Mouse (Mus musculus) liver, embryonic 16.5 days (tissue): ENCODE results near the gene Kbtbd2. TPM values are rescaled to one million over a fixed set of nuclear protein-coding genes. Genes with fewer than 3 reads are reported as not detected.

ENCODE experiments used
- ATAC-seq: fragments of 200-750 bp; cut with Nextera tagmentation; 2 replicates; pipeline ENCODE4 v1.8.0; 2017; ENCODE audit warnings: low read depth, mild to moderate bottlenecking, moderate number of reproducible peaks, moderate library complexity
- H3K27ac ChIP-seq: fragments of 300-500 bp; sonication (generic); 2 replicates; pipeline ENCODE4 v1.5.1; 2014; ENCODE audit warnings: mild to moderate bottlenecking, low read length
- H3K27me3 ChIP-seq: fragments of 300-500 bp; sonication (generic); 2 replicates; pipeline ENCODE4 v1.6.1; 2014; ENCODE audit warnings: low read depth, low read length, mixed read lengths; ENCODE audit not compliant: control insufficient read depth, insufficient read depth
- H3K36me3 ChIP-seq: fragments of 300-500 bp; sonication (generic); 2 replicates; pipeline ENCODE4 v1.6.1; 2014; ENCODE audit warnings: mild to moderate bottlenecking; ENCODE audit not compliant: control insufficient read depth, insufficient read depth
- H3K4me1 ChIP-seq: fragments of 300-500 bp; sonication (generic); 2 replicates; pipeline ENCODE4 v1.6.1; 2014; ENCODE audit warnings: low read depth, low read length, mixed read lengths; ENCODE audit not compliant: control insufficient read depth
- H3K4me2 ChIP-seq: fragments of 300-500 bp; sonication (generic); 2 replicates; pipeline ENCODE4 v1.6.1; 2014; ENCODE audit warnings: low read depth, low read length, mixed read lengths
- H3K4me3 ChIP-seq: fragments of 300-500 bp; sonication (generic); 2 replicates; pipeline ENCODE4 v1.5.1; 2014; ENCODE audit warnings: low read depth, mild to moderate bottlenecking, low read length
- H3K9ac ChIP-seq: fragments of 300-500 bp; sonication (generic); 2 replicates; pipeline ENCODE4 v1.6.1; 2014; ENCODE audit warnings: low read depth, low read length
- H3K9me3 ChIP-seq: fragments of 300-500 bp; sonication (generic); replicated peaks from 2 replicates; pipeline ENCODE4 v1.6.1; 2016; ENCODE audit warnings: low read length; ENCODE audit not compliant: control insufficient read depth
- whole genome bisulfite sequencing: fragments of 180-500 bp; shearing (Covaris S2); extraction: QIAGEN DNeasy Blood & Tissue Kit; methylation state at CpG from one replicate; pipeline ENCODE4 v1.1.7; 2014; ENCODE audit not compliant: insufficient replicate concordance; 5-methylcytosine and 5-hydroxymethylcytosine counted together
- polyA plus RNA-seq: library from polyadenylated mRNA; unstranded; fragments of >200 nt; fragmentation: Nextera tagmentation; extraction: Ambion mirVana; gene quantifications from 2 replicates; pipeline ENCODE4 v1.2.1, GENCODE M21; 2015

Kbtbd2 gene
- polyA plus RNA-seq, 1 experiment from 2014 or later: 14.6 TPM

GRCm38 (mm10) chr6:56765696-56766095 is 31.9 kb downstream of the Kbtbd2 start:
- Histone ChIP-seq H3K9me3 (no peaks in the 10 kb centered on the region), H3K4me3 (no peak overlapping the region), H3K9ac (no peak overlapping the region), H3K4me2 (no peak overlapping the region), H3K36me3 (0 out of 2 replicates have a peak, but pooled peaks cover 2% of the 10 kb centered on the region), H3K27ac (no peak overlapping the region), H3K27me3 (no peaks in the 10 kb centered on the region), H3K4me1 (no peaks in the 10 kb centered on the region)
- WGBS: 72% methylated on average over 4 of the region's 4 CpGs
- ATAC-seq: no peak

DNA sequence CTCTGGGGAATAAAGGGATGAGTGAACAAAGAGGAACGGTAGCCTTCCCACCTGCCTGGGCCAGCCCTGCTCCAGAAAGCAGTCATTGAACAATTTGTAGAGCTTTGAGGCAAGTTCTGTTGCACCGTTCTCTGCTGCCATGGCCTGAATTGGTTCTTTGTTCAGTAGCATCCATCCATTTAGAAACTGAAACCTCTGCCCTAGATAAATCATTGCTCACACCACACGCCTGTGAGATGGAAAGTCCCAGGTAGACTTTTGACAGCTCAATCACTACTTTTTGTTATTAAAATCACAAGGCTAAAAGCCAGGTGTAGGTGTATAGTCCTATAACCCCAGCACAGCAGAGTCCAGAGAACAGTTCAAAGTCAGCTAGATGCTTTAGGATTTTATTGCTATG is 32.3 kb downstream of the Kbtbd2 start:
- no peaks in the 10 kb centered on the region for H3K27me3 ChIP-seq
- H3K4me3 ChIP-seq: no peak overlapping the region
- no peaks in the 10 kb centered on the region for H3K9me3 ChIP-seq
- WGBS: 69% methylated on average over 3 of the region's 3 CpGs
- H3K36me3 ChIP-seq: 0 out of 2 replicates have a peak, but pooled peaks cover 2% of the 10 kb centered on the region
- no peak overlapping the region for H3K4me2 ChIP-seq
- no peak overlapping the region for H3K27ac ChIP-seq
- no peaks in the 10 kb centered on the region for H3K4me1 ChIP-seq
- no peak for ATAC-seq
- no peak overlapping the region for H3K9ac ChIP-seq

DNA sequence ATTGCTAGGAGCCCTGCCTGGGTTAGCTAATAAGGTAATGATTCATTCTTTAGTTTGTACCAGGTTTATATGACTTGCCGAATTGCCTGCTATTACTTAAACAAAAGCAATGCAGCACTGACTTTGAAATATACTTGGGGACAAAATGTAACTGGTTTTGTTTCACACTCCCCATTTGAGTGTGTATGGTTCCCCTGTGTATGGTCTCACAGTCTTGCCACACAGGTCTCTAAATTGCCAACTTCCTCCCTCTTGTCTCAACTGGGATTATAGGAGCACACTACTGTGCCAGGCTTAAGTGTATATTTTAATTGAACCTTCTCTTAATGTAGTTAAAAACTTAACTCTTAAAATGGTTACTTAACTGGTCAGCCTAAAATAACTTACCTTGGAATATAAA is 38.3 kb downstream of the Kbtbd2 start:
- no peak overlapping the region for H3K9ac ChIP-seq
- H3K27me3 ChIP-seq: no peaks in the 10 kb centered on the region
- no peaks in the 10 kb centered on the region for H3K4me1 ChIP-seq
- peaks cover 17% of the 10 kb centered on the region for H3K36me3 ChIP-seq
- ATAC-seq: no peak
- WGBS: 70% methylated on average over 1 of the region's 1 CpGs
- no peaks in the 10 kb centered on the region for H3K9me3 ChIP-seq
- H3K4me2 ChIP-seq: no peak overlapping the region
- no peak overlapping the region for H3K4me3 ChIP-seq
- no peak overlapping the region for H3K27ac ChIP-seq

- no peaks in the 10 kb centered on the region for H3K9me3 ChIP-seq
- ATAC-seq: no peak
- no peak overlapping the region for H3K27ac ChIP-seq
- peaks cover 19% of the 10 kb centered on the region for H3K36me3 ChIP-seq
- H3K4me3 ChIP-seq: no peak overlapping the region
- H3K27me3 ChIP-seq: no peaks in the 10 kb centered on the region
- WGBS: 76% methylated on average over 1 of the region's 1 CpGs
- H3K4me1 ChIP-seq: no peaks in the 10 kb centered on the region
- H3K4me2 ChIP-seq: no peak overlapping the region
- H3K9ac ChIP-seq: no peak overlapping the region
Observed at GRCm38 (mm10) chr6:56756117-56756516, 41.5 kb downstream of the Kbtbd2 start.

- Histone ChIP-seq H3K4me2 (no peak overlapping the region), H3K4me3 (no peak overlapping the region), H3K27me3 (no peaks in the 10 kb centered on the region), H3K9me3 (no peaks in the 10 kb centered on the region), H3K27ac (no peak overlapping the region), H3K4me1 (no peaks in the 10 kb centered on the region), H3K36me3 (peaks cover 19% of the 10 kb centered on the region), H3K9ac (no peak overlapping the region)
- ATAC-seq: no peak
- WGBS: 60% methylated on average over 3 of the region's 3 CpGs
Observed at GRCm38 (mm10) chr6:56753719-56754118, 43.9 kb downstream of the Kbtbd2 start.

GRCm38 (mm10) chr6:56745950-56746543 is 51.6 kb downstream of the Kbtbd2 start:
- Histone ChIP-seq H3K4me1 (no peaks in the 10 kb centered on the region), H3K9ac (no peak overlapping the region), H3K9me3 (no peaks in the 10 kb centered on the region), H3K36me3 (peaks cover 6% of the 10 kb centered on the region), H3K27me3 (no peaks in the 10 kb centered on the region), H3K27ac (no peak overlapping the region), H3K4me3 (no peak overlapping the region), H3K4me2 (no peak overlapping the region)
- ATAC-seq: no peak
- 73% methylated on average over 5 of the region's 5 CpGs for WGBS

GRCm38 (mm10) chr6:56732545-56732944 is 65.1 kb downstream of the Kbtbd2 start:
- H3K9me3 ChIP-seq: no peaks in the 10 kb centered on the region
- H3K27me3 ChIP-seq: no peaks in the 10 kb centered on the region
- 59% methylated on average over 2 of the region's 2 CpGs for WGBS
- H3K36me3 ChIP-seq: peaks cover 25% of the 10 kb centered on the region
- ATAC-seq: no peak
- H3K4me3 ChIP-seq: no peak overlapping the region
- no peak overlapping the region for H3K27ac ChIP-seq
- no peak overlapping the region for H3K4me2 ChIP-seq
- no peaks in the 10 kb centered on the region for H3K4me1 ChIP-seq
- H3K9ac ChIP-seq: no peak overlapping the region

Other genes with a start within 250 kb of the Kbtbd2 start
- gene Pde1c, start 228.7 kb downstream of the Kbtbd2 start, polyA plus RNA-seq: 0.44 and 0.71 TPM in 2 replicates
- 47.7 and 60.1 TPM in 2 replicates for gene Lsm5, start 93.1 kb downstream of the Kbtbd2 start, polyA plus RNA-seq
- 3.4 and 3.6 TPM in 2 replicates for gene Avl9, start 82.9 kb downstream of the Kbtbd2 start, polyA plus RNA-seq
- 22.1 and 23.9 TPM in 2 replicates for gene Fkbp9, start 34.2 kb upstream of the Kbtbd2 start, polyA plus RNA-seq
- gene Nt5c3, start 126.1 kb upstream of the Kbtbd2 start, polyA plus RNA-seq: 240 and 242 TPM in 2 replicates
- 0.15 and 0.18 TPM in 2 replicates for gene Vmn1r4, start 126.2 kb upstream of the Kbtbd2 start, polyA plus RNA-seq
- gene Vmn1r5, start 172.5 kb upstream of the Kbtbd2 start, polyA plus RNA-seq: not detected in 2 replicates
- gene Vmn1r6, start 199.4 kb upstream of the Kbtbd2 start, polyA plus RNA-seq: not detected in 2 replicates
- gene Vmn1r7, start 227.5 kb upstream of the Kbtbd2 start, polyA plus RNA-seq: not detected in 2 replicates
- not detected in 2 replicates for gene Vmn1r8, start 234.5 kb upstream of the Kbtbd2 start, polyA plus RNA-seq